Mouse (Mus musculus) heart, postnatal 10 days (tissue): ENCODE measurements around the gene Nfic. TPM values are rescaled to one million over a fixed set of nuclear protein-coding genes. Genes with fewer than 3 reads are reported as not detected.
A peak's percentile ranks its signal among the peaks of the same experiment; 100 is the strongest.

Source experiments
- DNase-seq, 2 experiments: peaks; one replicate each; pipeline ENCODE4 v3.0.0; 2021
- intact Hi-C: fragments of 180-260 bp; cut with DNase I; formaldehyde crosslinking; loops from one replicate; pipeline ENCODE4 v1.15.1; 2025
- total RNA-seq, 2 experiments: library from RNA; stranded (reverse); gene quantifications; 2 replicates each; pipeline ENCODE4 v1.2.3; 2021

Gene Nfic
- total RNA-seq, 2 experiments from 2014 or later: 139 to 163 TPM

- peak; percentile 89 to 91 for DNase-seq
- intact Hi-C loops: no loop called here
Observed at GRCm38 (mm10) chr10:81408871-81409291, 46.6 kb downstream of the Nfic start.

DNA sequence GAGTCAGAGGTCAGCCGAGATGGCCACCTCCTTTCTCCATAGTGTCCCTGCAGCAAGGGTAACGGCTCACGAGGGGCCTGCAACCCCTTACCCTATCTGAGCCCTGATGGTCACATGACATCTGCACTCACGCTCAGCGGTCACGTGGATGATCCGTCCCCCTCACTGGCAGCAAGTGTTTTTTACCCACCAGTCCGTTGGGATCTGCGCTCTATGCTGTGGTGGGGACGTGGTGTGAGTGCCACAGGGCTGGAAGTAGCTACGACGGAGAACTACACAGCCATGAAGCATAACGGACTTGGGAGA lies 47.1 kb downstream of the Nfic start:
- no peak for DNase-seq
- intact Hi-C loops: no loop called here

GRCm38 (mm10) chr10:81407539-81408423 lies 47.7 kb downstream of the Nfic start:
- peak; percentile 90 to 93 for DNase-seq
- intact Hi-C loops: loop anchor here (2.0 kb wide), 1 partner anchor 17 kb away; no protein-coding TSS in a partner anchor

- DNase-seq: no peak
- intact Hi-C loops: loop anchor here (2.0 kb wide), 1 partner anchor 16 kb away; no protein-coding TSS in a partner anchor
Observed at GRCm38 (mm10) chr10:81406504-81407440, 48.7 kb downstream of the Nfic start.

DNA sequence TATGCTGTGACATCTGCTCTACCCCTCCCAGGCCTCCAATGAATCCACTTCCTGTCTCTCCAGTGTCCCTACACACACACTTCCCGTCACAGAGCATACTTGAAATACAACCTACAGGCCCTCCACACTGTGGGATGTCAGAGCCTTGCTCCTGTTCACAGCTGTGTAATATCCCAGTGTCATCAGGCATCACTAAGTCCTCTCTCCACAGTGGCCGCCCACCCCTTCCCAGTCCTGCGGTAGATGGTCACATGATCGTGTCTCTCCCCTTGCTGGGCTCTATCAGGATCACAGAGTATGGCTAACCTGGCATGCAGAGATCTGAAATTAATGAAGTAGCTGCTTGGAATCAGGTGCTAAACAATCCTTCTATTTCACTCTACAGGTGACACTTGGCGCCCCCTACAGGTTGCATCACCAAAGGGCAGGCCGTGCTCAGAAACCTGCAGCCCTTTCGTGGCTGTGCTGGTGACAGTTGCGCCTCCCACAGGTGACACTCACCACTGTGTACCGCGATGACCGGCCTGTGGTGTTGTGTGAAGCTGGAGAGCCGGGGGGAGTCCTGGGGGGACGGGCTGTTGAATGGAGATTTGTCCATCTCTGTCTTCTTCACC lies 49.7 kb downstream of the Nfic start:
- peak; percentile 61 to 81 for DNase-seq
- intact Hi-C loops: loop anchor here (2.0 kb wide), 1 partner anchor 15 kb away; no protein-coding TSS in a partner anchor

DNA sequence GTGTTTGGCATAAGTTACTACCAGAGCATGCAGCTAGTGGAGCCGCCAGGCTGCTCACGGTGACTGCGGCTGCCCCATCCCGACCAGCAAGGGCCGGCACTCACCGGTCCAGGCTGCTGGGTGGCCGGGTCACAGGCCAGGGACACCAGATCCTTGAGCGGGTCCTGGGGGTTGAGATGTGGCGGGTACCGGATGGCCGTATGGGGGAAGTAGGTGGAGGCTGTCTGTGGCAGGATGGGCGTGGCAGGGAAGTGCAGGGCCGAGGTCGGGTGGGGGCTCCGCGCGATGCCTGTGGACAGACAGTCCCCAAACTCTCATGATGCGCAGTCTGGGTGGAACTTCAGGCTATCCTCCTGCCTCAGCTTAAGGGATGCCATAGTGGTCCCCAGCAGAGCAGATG lies 50.7 kb downstream of the Nfic start:
- intact Hi-C loops: no loop called here
- DNase-seq: no peak

- intact Hi-C loops: no loop called here
Observed at GRCm38 (mm10) chr10:81404082-81404481, 51.4 kb downstream of the Nfic start.

DNA sequence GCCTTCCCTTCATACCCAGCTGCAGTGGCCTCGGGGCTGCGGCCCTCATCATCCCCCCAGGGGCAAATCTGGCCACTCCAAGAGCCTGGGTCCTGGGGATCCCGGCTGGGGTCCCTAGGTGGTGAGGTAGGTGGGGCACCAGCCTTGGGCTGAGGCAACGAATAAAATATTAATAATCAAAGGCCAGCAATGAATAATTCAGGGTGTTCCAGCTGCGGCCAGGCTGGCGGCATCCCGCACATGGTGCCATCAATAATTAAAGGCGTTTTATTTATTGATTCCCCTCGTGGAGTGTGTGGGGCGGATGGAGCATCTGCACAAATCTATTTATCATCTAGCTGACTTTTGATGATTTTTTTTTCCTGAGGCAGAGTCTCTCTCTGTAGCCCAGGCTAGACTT lies 51.9 kb downstream of the Nfic start:
- intact Hi-C loops: no loop called here
- no peak for DNase-seq

More at GRCm38 (mm10) chr10:81404082-81404481, 51.4 kb downstream of the Nfic start:
- DNase-seq: no peak

DNA sequence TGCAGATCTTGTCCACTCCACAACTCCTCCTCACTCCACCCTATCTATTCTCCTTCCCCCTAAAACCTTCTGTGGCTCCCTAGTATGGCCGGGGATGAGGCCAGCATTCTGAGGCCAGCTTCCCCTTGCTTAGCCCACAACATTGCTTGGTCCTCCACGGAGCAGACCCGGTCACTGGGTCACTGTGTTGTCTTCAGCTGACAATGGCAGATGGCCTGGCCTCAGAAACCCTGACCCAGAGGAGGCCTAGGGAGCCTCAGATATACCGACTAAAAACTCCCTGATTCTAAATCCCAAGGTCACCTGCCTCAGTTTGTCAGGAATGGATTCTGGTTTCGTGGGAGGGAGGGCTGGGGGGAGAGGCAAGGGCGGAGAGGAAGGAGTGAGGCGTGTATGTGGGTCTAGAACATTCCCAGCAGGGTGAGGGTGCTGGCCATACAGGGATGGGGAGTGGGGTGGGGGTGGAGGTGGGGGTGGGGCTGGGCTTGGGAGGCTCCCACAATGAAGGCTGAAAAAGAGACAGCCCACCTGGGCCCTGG lies 53.1 kb downstream of the Nfic start:
- no peak for DNase-seq
- intact Hi-C loops: no loop called here

DNA sequence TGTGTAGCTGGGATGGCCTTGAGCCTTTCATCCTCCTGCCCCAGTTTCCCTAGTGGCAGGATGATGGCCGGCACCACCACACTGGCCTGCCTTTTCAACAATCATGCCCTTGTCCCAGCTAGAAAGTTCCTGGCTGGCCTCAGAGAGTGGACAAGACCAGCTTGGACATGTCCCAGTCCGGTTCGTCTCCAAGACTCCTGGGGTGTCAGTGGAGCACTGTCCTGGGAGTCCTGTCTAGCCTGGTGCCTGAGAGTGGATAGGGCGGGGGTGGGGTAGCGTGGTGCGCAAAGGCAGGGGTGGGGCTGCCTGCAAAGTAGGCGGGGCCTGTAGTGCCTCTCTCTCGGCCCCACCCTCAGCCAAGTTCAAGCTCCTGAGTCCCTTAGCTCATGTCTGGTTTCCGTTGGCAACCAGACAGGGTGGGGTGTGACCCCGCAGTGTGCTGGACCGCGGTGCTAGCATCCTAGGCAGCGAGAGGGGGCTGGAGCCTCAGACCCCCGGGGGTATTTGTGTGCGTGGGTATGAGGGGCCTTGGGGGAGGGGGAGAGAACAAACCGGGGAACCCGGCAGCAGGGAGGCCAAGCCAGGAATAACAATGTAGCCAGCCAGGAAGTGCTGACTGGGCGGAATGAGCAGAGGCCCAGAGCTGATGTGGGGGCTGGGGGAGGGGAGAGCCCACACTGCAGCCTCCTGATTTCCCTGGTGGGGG lies 53.8 kb downstream of the Nfic start:
- peak; percentile 86 to 88 for DNase-seq
- intact Hi-C loops: no loop called here

DNA sequence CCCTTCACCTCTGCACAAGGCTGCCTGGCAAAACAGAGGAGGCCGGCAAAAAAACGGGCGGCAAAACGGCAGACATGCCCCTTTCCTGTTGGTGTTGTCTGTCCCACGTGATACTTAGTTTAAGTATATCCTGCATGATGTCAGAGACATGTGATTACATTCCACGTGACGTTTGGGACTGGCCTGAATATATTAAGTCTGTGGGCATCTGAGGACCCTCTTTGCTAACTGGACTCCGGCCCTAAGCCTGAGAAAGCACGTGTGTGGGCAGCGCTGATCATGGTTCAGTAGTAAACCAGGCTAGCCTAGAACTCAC lies 54.3 kb downstream of the Nfic start:
- DNase-seq: no peak
- intact Hi-C loops: no loop called here

DNA sequence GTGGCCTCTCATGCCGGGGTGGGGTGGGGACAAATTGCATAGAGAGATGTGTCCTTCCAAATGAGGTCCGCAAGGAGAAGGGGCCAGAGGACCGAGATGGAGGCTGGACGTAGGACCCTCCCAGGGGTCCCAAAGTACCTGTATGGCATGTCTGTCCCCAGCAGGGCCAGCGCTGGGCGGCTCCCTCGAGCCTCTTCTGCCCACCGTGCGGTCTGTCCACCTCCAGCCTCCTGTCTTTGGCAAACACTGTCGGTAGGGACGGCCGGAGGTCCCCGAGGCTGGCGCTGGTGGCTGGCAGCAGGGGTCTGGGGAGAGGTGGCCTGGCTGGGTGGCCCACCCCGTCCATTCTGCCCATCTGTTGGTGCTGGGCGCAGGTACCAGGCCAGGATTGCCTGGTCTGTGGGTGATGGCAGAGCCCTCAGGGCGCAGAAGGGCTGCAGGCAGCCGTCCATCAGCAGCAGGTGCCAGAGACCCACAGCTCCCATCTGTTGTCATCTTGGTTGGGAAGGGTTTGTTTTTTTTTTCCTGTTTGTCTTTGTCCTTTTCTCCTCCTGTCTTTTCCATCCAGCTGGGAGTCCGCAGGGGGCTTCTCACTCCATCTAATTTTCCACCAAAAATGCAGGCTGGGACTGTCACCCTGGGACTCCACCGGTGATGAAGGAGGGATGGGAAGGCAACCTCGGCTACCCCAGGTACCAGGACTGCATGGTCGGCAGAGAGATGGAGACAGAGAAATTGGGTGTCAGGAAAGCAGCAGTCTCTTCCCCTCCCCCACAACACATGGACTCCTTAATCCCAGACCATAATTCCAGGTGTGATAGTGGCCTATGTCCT lies 54.8 kb downstream of the Nfic start:
- intact Hi-C loops: no loop called here
- DNase-seq: no peak

- intact Hi-C loops: no loop called here
- DNase-seq: no peak
Observed at GRCm38 (mm10) chr10:81399798-81400308, 55.6 kb downstream of the Nfic start.

DNA sequence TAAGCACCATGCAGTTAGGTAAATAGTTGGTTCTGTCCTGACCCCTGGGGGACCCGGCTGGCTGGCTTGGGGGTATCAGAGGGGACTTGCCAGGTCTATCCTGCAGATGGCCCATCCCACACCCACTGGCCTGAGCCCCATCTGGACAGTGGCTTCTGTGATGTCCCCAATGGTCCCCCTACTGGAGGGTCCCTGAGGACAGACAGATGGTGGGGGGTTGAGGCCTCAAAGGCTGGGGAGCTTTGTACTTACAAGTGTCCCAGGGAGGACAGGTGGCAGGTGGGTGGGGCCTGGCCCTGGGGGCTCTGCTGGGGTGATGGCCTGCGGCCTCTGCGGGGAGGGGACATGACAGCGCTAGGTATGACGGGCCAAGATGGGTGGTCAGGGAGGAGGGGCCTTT lies 56.1 kb downstream of the Nfic start:
- intact Hi-C loops: no loop called here
- DNase-seq: no peak

DNA sequence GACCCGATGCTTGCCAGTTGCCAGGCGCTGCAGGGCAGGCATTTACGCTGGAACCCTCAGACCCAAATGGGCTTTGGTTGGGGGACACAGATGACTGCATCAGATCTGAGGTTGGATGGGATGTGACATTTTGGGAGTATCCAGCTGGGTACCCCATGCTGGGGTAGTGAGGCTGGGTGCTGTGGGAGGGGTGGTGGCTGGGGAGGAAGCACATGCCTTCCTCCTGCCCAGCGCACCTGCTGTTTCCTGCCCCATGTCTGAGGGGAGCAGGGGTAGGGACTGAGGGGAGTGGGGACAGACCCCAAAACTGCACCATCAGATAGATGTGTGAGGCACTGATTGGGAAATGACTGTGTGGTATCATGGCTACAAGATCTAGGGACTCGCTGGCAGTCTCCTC lies 58.7 kb downstream of the Nfic start:
- DNase-seq: no peak
- intact Hi-C loops: no loop called here

DNA sequence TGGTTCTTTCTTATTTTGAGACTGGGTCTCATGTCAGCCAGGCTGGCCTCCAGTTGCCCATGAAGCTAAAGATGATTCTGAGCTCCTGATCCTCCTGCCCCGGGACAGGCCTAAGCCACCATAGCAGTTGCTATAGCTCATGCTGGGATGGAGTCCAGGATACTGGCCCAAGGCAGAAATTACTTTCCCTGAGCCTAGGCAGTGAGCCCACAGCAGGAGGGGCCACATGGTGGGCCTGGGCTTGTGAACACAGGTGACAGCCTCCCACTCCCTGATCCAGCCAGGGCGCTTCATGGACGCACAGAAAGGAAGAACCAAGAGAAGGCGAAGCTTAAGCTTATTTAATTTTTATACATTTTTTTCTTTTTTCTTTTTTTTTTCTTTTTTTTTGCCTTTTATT lies 59.6 kb downstream of the Nfic start:
- intact Hi-C loops: loop anchor here (2.0 kb wide), 1 partner anchor 45 kb away; no protein-coding TSS in a partner anchor
- DNase-seq: no peak

DNA sequence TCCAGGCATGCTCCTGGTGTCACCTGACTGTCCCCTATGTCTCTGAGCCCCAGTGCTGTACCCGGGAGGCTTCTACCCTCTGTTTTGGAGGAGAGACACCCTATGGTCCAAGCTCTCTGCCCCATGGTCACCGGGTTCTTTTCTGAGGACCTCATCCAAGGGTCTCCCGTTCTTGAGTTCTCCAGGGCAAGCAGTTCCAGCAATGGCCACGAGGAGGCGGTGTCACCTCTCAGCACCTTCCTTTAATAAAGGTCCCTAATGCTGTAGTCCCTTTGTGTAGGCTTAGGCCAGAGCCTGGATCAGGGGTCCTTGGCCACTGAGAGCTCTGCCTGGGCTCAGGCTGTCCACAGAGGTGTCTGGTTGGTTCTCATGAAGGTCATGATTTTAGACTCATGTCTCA lies 60.3 kb downstream of the Nfic start:
- peak; percentile 75 to 89 for DNase-seq
- intact Hi-C loops: loop anchor here (2.0 kb wide), 1 partner anchor 46 kb away; no protein-coding TSS in a partner anchor

GRCm38 (mm10) chr10:81393456-81394063 lies 61.9 kb downstream of the Nfic start:
- DNase-seq: peak; percentile 50 to 60
- intact Hi-C loops: loop anchor here (2.0 kb wide), 1 partner anchor 47 kb away; no protein-coding TSS in a partner anchor

DNA sequence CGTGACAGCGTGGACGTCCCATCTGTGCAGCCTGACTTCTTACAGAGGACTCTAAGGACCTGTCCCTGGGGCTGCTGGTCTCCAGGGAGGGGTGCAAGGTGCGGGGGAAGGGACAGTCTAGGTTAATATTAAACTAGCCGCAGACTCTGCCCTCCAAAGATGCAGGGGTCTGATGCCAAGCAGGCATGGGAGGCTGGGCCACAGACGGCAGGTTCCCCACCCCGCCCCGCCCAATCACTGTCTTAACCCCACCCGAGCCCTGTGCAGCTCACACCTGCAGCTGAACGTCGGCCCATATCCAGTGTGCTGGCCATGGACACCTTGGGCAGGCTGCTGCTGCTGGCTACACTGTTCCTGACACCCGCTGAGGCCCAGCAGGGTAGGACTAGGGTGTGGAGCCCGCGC lies 62.7 kb downstream of the Nfic start, which contains the start of gene Smim24:
TSS of gene Smim24 (plus strand) at position 271 of the 405 bp plus-strand sequence.
- intact Hi-C loops: no loop called here
- DNase-seq: no peak
